Mouse (Mus musculus): Measurements from ENCODE around the gene Fkbp5.

The Fkbp5 gene

GRCm38 (mm10) chr17:28524009-28524695, 6.8 kb upstream of the Fkbp5 start:
- intact Hi-C loops (cut with DNase I): no loop called here

GRCm38 (mm10) chr17:28523355-28524008, 6.2 kb upstream of the Fkbp5 start:
- intact Hi-C loops (cut with DNase I): no loop called here

GRCm38 (mm10) chr17:28522623-28523354, 5.5 kb upstream of the Fkbp5 start:
- intact Hi-C loops (cut with DNase I): no loop called here

GRCm38 (mm10) chr17:28521920-28522319, 4.6 kb upstream of the Fkbp5 start:
- intact Hi-C loops (cut with DNase I): no loop called here

- intact Hi-C loops (cut with DNase I): no loop called here
Observed at GRCm38 (mm10) chr17:28521071-28521726, 3.9 kb upstream of the Fkbp5 start.

- intact Hi-C loops (cut with DNase I): no loop called here
Observed at GRCm38 (mm10) chr17:28520561-28520960, 3.2 kb upstream of the Fkbp5 start.

GRCm38 (mm10) chr17:28519827-28520226, 2.5 kb upstream of the Fkbp5 start:
- intact Hi-C loops (cut with DNase I): no loop called here

GRCm38 (mm10) chr17:28518615-28519071, 1.3 kb upstream of the Fkbp5 start:
- intact Hi-C loops (cut with DNase I): no loop called here

GRCm38 (mm10) chr17:28517956-28518614, 758 bp upstream of the Fkbp5 start:
- intact Hi-C loops (cut with DNase I): no loop called here

GRCm38 (mm10) chr17:28516881-28517280, 446 bp downstream of the Fkbp5 start:
- intact Hi-C loops (cut with DNase I): no loop called here

- intact Hi-C loops (cut with DNase I): no loop called here
Observed at GRCm38 (mm10) chr17:28515431-28516341, 1.6 kb downstream of the Fkbp5 start.

- intact Hi-C loops (cut with DNase I): no loop called here
Observed at GRCm38 (mm10) chr17:28514555-28514954, 2.8 kb downstream of the Fkbp5 start.

GRCm38 (mm10) chr17:28513844-28514243, 3.5 kb downstream of the Fkbp5 start:
- intact Hi-C loops (cut with DNase I): no loop called here

GRCm38 (mm10) chr17:28513337-28513736, 4.0 kb downstream of the Fkbp5 start:
- intact Hi-C loops (cut with DNase I): no loop called here

- intact Hi-C loops (cut with DNase I): no loop called here
Observed at GRCm38 (mm10) chr17:28512696-28513095, 4.6 kb downstream of the Fkbp5 start.

GRCm38 (mm10) chr17:28511616-28512541, 5.4 kb downstream of the Fkbp5 start:
- intact Hi-C loops (cut with DNase I): no loop called here

GRCm38 (mm10) chr17:28510445-28511342, 6.6 kb downstream of the Fkbp5 start:
- intact Hi-C loops (cut with DNase I): no loop called here

GRCm38 (mm10) chr17:28507496-28507895, 9.8 kb downstream of the Fkbp5 start:
- intact Hi-C loops (cut with DNase I): no loop called here

Data from adrenal gland (tissue).